Comparison of ENCODE assay signal across 20 mouse cellular contexts in genomic region chr2:170549146-170549545, GRCm38 (mm10). TPM values are rescaled to one million over a fixed set of nuclear protein-coding genes. Genes with fewer than 3 reads are reported as not detected.
"Had no signal": no experiment of that assay in that cellular context is flagged by ENCODE, and none has a peak within 500 bp of the region (broad histone marks: within the 10 kb centered on the region; RNA-seq: fewer than 3 reads in every experiment).

No protein-coding gene starts in this region.

- H3K4me1 ChIP-seq: liver, embryonic 15.5 days had no signal

- H3K36me3 ChIP-seq: limb, embryonic 10.5 days; liver, embryonic 15.5 days; midbrain, embryonic 10.5 days; neural tube, embryonic 13.5 days; stomach, embryonic 15.5 days had no signal

- H3K4me2 ChIP-seq: liver, embryonic 11.5 days; liver, embryonic 15.5 days; neural tube, embryonic 13.5 days; stomach, embryonic 15.5 days had no signal

- H3K4me3 ChIP-seq: left cerebral cortex, adult 2 months; limb, embryonic 10.5 days; liver, embryonic 15.5 days; midbrain, embryonic 10.5 days; neural tube, embryonic 13.5 days; stomach, embryonic 15.5 days had no signal

- H3K9ac ChIP-seq: liver, embryonic 15.5 days; neural tube, embryonic 13.5 days; stomach, embryonic 15.5 days had no signal

- ATAC-seq: intestine, embryonic 16.5 days; lung, postnatal 0 days; midbrain, embryonic 16.5 days had no signal

- H3K9me3 ChIP-seq: limb, embryonic 10.5 days; liver, embryonic 15.5 days; midbrain, embryonic 10.5 days; neural tube, embryonic 13.5 days; stomach, embryonic 15.5 days had no signal

- H3K27ac ChIP-seq: left cerebral cortex, adult 2 months; liver, embryonic 15.5 days; midbrain, embryonic 10.5 days; neural tube, embryonic 13.5 days; stomach, embryonic 15.5 days had no signal

- H3K27me3 ChIP-seq: liver, embryonic 15.5 days; neural tube, embryonic 13.5 days; stomach, embryonic 15.5 days had no signal

- DNase-seq: lung, adult 2 months; lung, postnatal 36 days; right cerebral cortex, postnatal 14 days; thymus, postnatal 36 days had no signal

RNA-seq across cellular contexts. Expression of gene Cyp24a1, which starts 52.2 kb away (rescaled TPM):
- total RNA-seq: layer of hippocampus, postnatal 25 days; left cerebral cortex, adult 2 months; left cerebral cortex, postnatal 14 days; megakaryocyte, adult 5-6 weeks had no signal
- polyA plus RNA-seq: intestine, embryonic 16.5 days; limb, embryonic 10.5 days; liver, embryonic 11.5 days; liver, embryonic 15.5 days; lung, adult 2 months; lung, postnatal 0 days; midbrain, embryonic 10.5 days; neural tube, embryonic 13.5 days; spleen, adult 2 months; stomach, embryonic 15.5 days had no signal

RNA-seq across cellular contexts. Expression of gene 4930470P17Rik, which starts 52.7 kb away (rescaled TPM):
- total RNA-seq: layer of hippocampus, postnatal 25 days; left cerebral cortex, adult 2 months; left cerebral cortex, postnatal 14 days; megakaryocyte, adult 5-6 weeks had no signal
- polyA plus RNA-seq: intestine, embryonic 16.5 days; limb, embryonic 10.5 days; limb, embryonic 14.5 days; liver, embryonic 11.5 days; liver, embryonic 15.5 days; lung, adult 2 months; lung, postnatal 0 days; midbrain, embryonic 10.5 days; midbrain, embryonic 16.5 days; neural tube, embryonic 13.5 days; spleen, adult 2 months; stomach, embryonic 15.5 days; thymus, postnatal 0 days had no signal
